Mouse (Mus musculus): Measurements from ENCODE around the gene Figla. TPM values are rescaled to one million over a fixed set of nuclear protein-coding genes. Genes with fewer than 3 reads are reported as not detected.

The Figla gene
- total and polyA plus RNA-seq, 2 experiments from 2014 or later = not detected

- no peak overlapping the region for H3K4me3 ChIP-seq (ENCODE audit: low read depth, low read length)
- ATAC-seq (ENCODE audit: insufficient read depth, low read depth) (no peak), DNase-seq (ENCODE audit: low spot score) (no peak)
- H3K4me2 ChIP-seq (ENCODE audit: low read depth, low read length) = no peak overlapping the region
- H3K27ac ChIP-seq (ENCODE audit: low read depth) = no peak overlapping the region
- H3K9me3 ChIP-seq (replicated peaks; ENCODE audit: control insufficient read depth, low read length) = no peaks in the 10 kb centered on the region
- H3K36me3 ChIP-seq (replicated peaks; ENCODE audit: control insufficient read depth, insufficient read depth, low read length) = no peaks in the 10 kb centered on the region
- H3K27me3 ChIP-seq (ENCODE audit: control insufficient read depth, insufficient read depth, low read length) = no peaks in the 10 kb centered on the region
- no peaks in the 10 kb centered on the region for H3K4me1 ChIP-seq (ENCODE audit: control insufficient read depth, insufficient read depth)
- TF ChIP-seq CTCF (IDR thresholded peaks at IDR 0.05; ENCODE audit: low read depth) = no peak
- TF ChIP-seq EP300 (IDR thresholded peaks at IDR 0.05; ENCODE audit: low read depth) = no peak
- no peak overlapping the region for H3K9ac ChIP-seq (replicated peaks; ENCODE audit: low read depth, low read length)
- WGBS = 47% methylated on average over 6 of the region's 6 CpGs
These were observed 48.5 kb downstream of the Figla start for GRCm38 (mm10) chr6:86064318-86065016.

- TF ChIP-seq CTCF (IDR thresholded peaks at IDR 0.05; ENCODE audit: low read depth) = no peak
- TF ChIP-seq EP300 (IDR thresholded peaks at IDR 0.05; ENCODE audit: low read depth) = no peak
- Histone ChIP-seq H3K27me3 (ENCODE audit: control insufficient read depth, insufficient read depth, low read length) (no peaks in the 10 kb centered on the region), H3K27ac (ENCODE audit: low read depth) (no peak overlapping the region), H3K4me2 (ENCODE audit: low read depth, low read length) (no peak overlapping the region), H3K9ac (replicated peaks; ENCODE audit: low read depth, low read length) (no peak overlapping the region), H3K9me3 (replicated peaks; ENCODE audit: control insufficient read depth, low read length) (no peaks in the 10 kb centered on the region), H3K4me3 (ENCODE audit: low read depth, low read length) (no peak overlapping the region), H3K36me3 (replicated peaks; ENCODE audit: control insufficient read depth, insufficient read depth, low read length) (no peaks in the 10 kb centered on the region), H3K4me1 (ENCODE audit: control insufficient read depth, insufficient read depth) (no peaks in the 10 kb centered on the region)
- ATAC-seq (ENCODE audit: insufficient read depth, low read depth) (no peak), DNase-seq (ENCODE audit: low spot score) (no peak)
- 80% methylated on average over 6 of the region's 6 CpGs for WGBS
These were observed 50.8 kb downstream of the Figla start for GRCm38 (mm10) chr6:86066727-86067126.

GRCm38 (mm10) chr6:86067145-86067544 lies 51.2 kb downstream of the Figla start:
- no peaks in the 10 kb centered on the region for H3K27me3 ChIP-seq (ENCODE audit: control insufficient read depth, insufficient read depth, low read length)
- no peak overlapping the region for H3K4me3 ChIP-seq (ENCODE audit: low read depth, low read length)
- no peaks in the 10 kb centered on the region for H3K9me3 ChIP-seq (replicated peaks; ENCODE audit: control insufficient read depth, low read length)
- no peak for TF ChIP-seq CTCF (IDR thresholded peaks at IDR 0.05; ENCODE audit: low read depth)
- no peak for TF ChIP-seq EP300 (IDR thresholded peaks at IDR 0.05; ENCODE audit: low read depth)
- DNase-seq (ENCODE audit: low spot score) = no peak
- no peaks in the 10 kb centered on the region for H3K4me1 ChIP-seq (ENCODE audit: control insufficient read depth, insufficient read depth)
- H3K4me2 ChIP-seq (ENCODE audit: low read depth, low read length) = no peak overlapping the region
- H3K9ac ChIP-seq (replicated peaks; ENCODE audit: low read depth, low read length) = no peak overlapping the region
- WGBS = 45% methylated on average over 5 of the region's 5 CpGs
- H3K27ac ChIP-seq (ENCODE audit: low read depth) = no peak overlapping the region
- no peaks in the 10 kb centered on the region for H3K36me3 ChIP-seq (replicated peaks; ENCODE audit: control insufficient read depth, insufficient read depth, low read length)
- ATAC-seq (ENCODE audit: insufficient read depth, low read depth) = no peak

GRCm38 (mm10) chr6:86069009-86069408 lies 53.0 kb downstream of the Figla start:
- ATAC-seq (ENCODE audit: insufficient read depth, low read depth) = no peak
- no peak for DNase-seq (ENCODE audit: low spot score)

GRCm38 (mm10) chr6:86069856-86070255 lies 53.9 kb downstream of the Figla start:
- no peak overlapping the region for H3K27ac ChIP-seq (ENCODE audit: low read depth)
- no peaks in the 10 kb centered on the region for H3K27me3 ChIP-seq (ENCODE audit: control insufficient read depth, insufficient read depth, low read length)
- H3K9ac ChIP-seq (replicated peaks; ENCODE audit: low read depth, low read length) = no peak overlapping the region
- H3K4me2 ChIP-seq (ENCODE audit: low read depth, low read length) = no peak overlapping the region
- no peak for DNase-seq (ENCODE audit: low spot score)
- H3K9me3 ChIP-seq (replicated peaks; ENCODE audit: control insufficient read depth, low read length) = no peaks in the 10 kb centered on the region
- H3K36me3 ChIP-seq (replicated peaks; ENCODE audit: control insufficient read depth, insufficient read depth, low read length) = no peaks in the 10 kb centered on the region
- H3K4me1 ChIP-seq (ENCODE audit: control insufficient read depth, insufficient read depth) = no peaks in the 10 kb centered on the region
- 65% methylated on average over 3 of the region's 3 CpGs for WGBS
- TF ChIP-seq EP300 (IDR thresholded peaks at IDR 0.05; ENCODE audit: low read depth) (no peak), CTCF (IDR thresholded peaks at IDR 0.05; ENCODE audit: low read depth) (no peak)
- no peak overlapping the region for H3K4me3 ChIP-seq (ENCODE audit: low read depth, low read length)
- ATAC-seq (ENCODE audit: insufficient read depth, low read depth) = no peak

More at GRCm38 (mm10) chr6:86069009-86069408, 53.0 kb downstream of the Figla start:
- Histone ChIP-seq H3K36me3 (replicated peaks; ENCODE audit: control insufficient read depth, insufficient read depth, low read length) (no peaks in the 10 kb centered on the region), H3K4me2 (ENCODE audit: low read depth, low read length) (no peak overlapping the region), H3K4me1 (ENCODE audit: control insufficient read depth, insufficient read depth) (no peaks in the 10 kb centered on the region), H3K27me3 (ENCODE audit: control insufficient read depth, insufficient read depth, low read length) (no peaks in the 10 kb centered on the region), H3K9ac (replicated peaks; ENCODE audit: low read depth, low read length) (no peak overlapping the region), H3K27ac (ENCODE audit: low read depth) (no peak overlapping the region), H3K4me3 (ENCODE audit: low read depth, low read length) (no peak overlapping the region), H3K9me3 (replicated peaks; ENCODE audit: control insufficient read depth, low read length) (no peaks in the 10 kb centered on the region)
- TF ChIP-seq EP300 (IDR thresholded peaks at IDR 0.05; ENCODE audit: low read depth) (no peak), CTCF (IDR thresholded peaks at IDR 0.05; ENCODE audit: low read depth) (no peak)
- WGBS = 61% methylated on average over 5 of the region's 5 CpGs

GRCm38 (mm10) chr6:86070277-86070676 lies 54.3 kb downstream of the Figla start:
- DNase-seq (ENCODE audit: low spot score) (no peak), ATAC-seq (ENCODE audit: insufficient read depth, low read depth) (no peak)
- H3K4me1 ChIP-seq (ENCODE audit: control insufficient read depth, insufficient read depth) = no peaks in the 10 kb centered on the region
- no peaks in the 10 kb centered on the region for H3K36me3 ChIP-seq (replicated peaks; ENCODE audit: control insufficient read depth, insufficient read depth, low read length)
- no peaks in the 10 kb centered on the region for H3K9me3 ChIP-seq (replicated peaks; ENCODE audit: control insufficient read depth, low read length)
- no peaks in the 10 kb centered on the region for H3K27me3 ChIP-seq (ENCODE audit: control insufficient read depth, insufficient read depth, low read length)
- 64% methylated on average over 7 of the region's 7 CpGs for WGBS
- no peak overlapping the region for H3K4me2 ChIP-seq (ENCODE audit: low read depth, low read length)
- H3K4me3 ChIP-seq (ENCODE audit: low read depth, low read length) = no peak overlapping the region
- H3K27ac ChIP-seq (ENCODE audit: low read depth) = no peak overlapping the region
- H3K9ac ChIP-seq (replicated peaks; ENCODE audit: low read depth, low read length) = no peak overlapping the region
- TF ChIP-seq CTCF (IDR thresholded peaks at IDR 0.05; ENCODE audit: low read depth) (no peak), EP300 (IDR thresholded peaks at IDR 0.05; ENCODE audit: low read depth) (no peak)

Other genes with a start within 250 kb of the Figla start
- gene Nat8f6, start 195.2 kb upstream of the Figla start, total RNA-seq (2014; rRNA removed; ENCODE audit: low replicate concordance) = not detected in 2 replicates
- gene Nat8f6, start 195.2 kb upstream of the Figla start, polyA plus RNA-seq (2015; fragmentation: Nextera tagmentation; extraction: Ambion mirVana) = not detected in 2 replicates
- not detected in 2 replicates for gene Nat8f5, start 195.2 kb upstream of the Figla start, total RNA-seq (2014; rRNA removed; ENCODE audit: low replicate concordance)
- not detected in 2 replicates for gene Nat8f5, start 195.2 kb upstream of the Figla start, polyA plus RNA-seq (2015; fragmentation: Nextera tagmentation; extraction: Ambion mirVana)
- not detected in 2 replicates for gene Nat8, start 184.1 kb upstream of the Figla start, total RNA-seq (2014; rRNA removed; ENCODE audit: low replicate concordance)
- not detected in 2 replicates for gene Nat8, start 184.1 kb upstream of the Figla start, polyA plus RNA-seq (2015; fragmentation: Nextera tagmentation; extraction: Ambion mirVana)
- not detected in 2 replicates for gene Nat8f2, start 147.0 kb upstream of the Figla start, total RNA-seq (2014; rRNA removed; ENCODE audit: low replicate concordance)
- gene Nat8f2, start 147.0 kb upstream of the Figla start, polyA plus RNA-seq (2015; fragmentation: Nextera tagmentation; extraction: Ambion mirVana) = not detected in 2 replicates
- gene Nat8f4, start 111.3 kb upstream of the Figla start, total RNA-seq (2014; rRNA removed; ENCODE audit: low replicate concordance) = 0.42 and 2.2 TPM in 2 replicates
- gene Nat8f4, start 111.3 kb upstream of the Figla start, polyA plus RNA-seq (2015; fragmentation: Nextera tagmentation; extraction: Ambion mirVana) = 1.4 and 1.7 TPM in 2 replicates
- 8.5 and 15.0 TPM in 2 replicates for gene Tprkb, start 104.3 kb upstream of the Figla start, total RNA-seq (2014; rRNA removed; ENCODE audit: low replicate concordance)
- 19.2 and 25.5 TPM in 2 replicates for gene Tprkb, start 104.3 kb upstream of the Figla start, polyA plus RNA-seq (2015; fragmentation: Nextera tagmentation; extraction: Ambion mirVana)
- 3.6 TPM in 2 replicates for gene Nat8f1, start 100.5 kb upstream of the Figla start, total RNA-seq (2014; rRNA removed; ENCODE audit: low replicate concordance)
- 5.6 and 7.4 TPM in 2 replicates for gene Nat8f1, start 100.5 kb upstream of the Figla start, polyA plus RNA-seq (2015; fragmentation: Nextera tagmentation; extraction: Ambion mirVana)
- 36.8 and 39.1 TPM in 2 replicates for gene Dusp11, start 54.5 kb upstream of the Figla start, total RNA-seq (2014; rRNA removed; ENCODE audit: low replicate concordance)
- gene Dusp11, start 54.5 kb upstream of the Figla start, polyA plus RNA-seq (2015; fragmentation: Nextera tagmentation; extraction: Ambion mirVana) = 27.7 and 33.5 TPM in 2 replicates
- gene Add2, start 12.5 kb downstream of the Figla start, total RNA-seq (2014; rRNA removed; ENCODE audit: low replicate concordance) = 1.2 and 2.6 TPM in 2 replicates
- 1.1 and 1.5 TPM in 2 replicates for gene Add2, start 12.5 kb downstream of the Figla start, polyA plus RNA-seq (2015; fragmentation: Nextera tagmentation; extraction: Ambion mirVana)
- gene Tgfa, start 179.1 kb downstream of the Figla start, total RNA-seq (2014; rRNA removed; ENCODE audit: low replicate concordance) = 7.2 and 13.1 TPM in 2 replicates
- 1.1 TPM in 2 replicates for gene Tgfa, start 179.1 kb downstream of the Figla start, polyA plus RNA-seq (2015; fragmentation: Nextera tagmentation; extraction: Ambion mirVana)

All from heart, postnatal 0 days (tissue).